35 mouse cellular contexts compared by ENCODE assay signal in genomic region chr12:104467372-104467771, GRCm38 (mm10). TPM values are rescaled to one million over a fixed set of nuclear protein-coding genes. Genes with fewer than 3 reads are reported as not detected.
DNase-seq lines count a peak whose midpoint lies in the region; ATAC-seq lines count a peak whose summit lies in the region.
"Had no signal": no experiment of that assay in that cellular context is flagged by ENCODE, and none has a peak within 500 bp of the region (broad histone marks: within the 10 kb centered on the region; RNA-seq: fewer than 3 reads in every experiment).

No protein-coding gene starts in this region.

- H3K36me3 ChIP-seq in kidney, embryonic 15.5 days: no peaks in the 10 kb centered on the region
- no peaks in the 10 kb centered on the region for H3K36me3 ChIP-seq in embryonic facial prominence, embryonic 12.5 days
- H3K36me3 ChIP-seq in intestine, embryonic 16.5 days (ENCODE audit: control insufficient read depth, insufficient read depth, low read length): no peaks in the 10 kb centered on the region
- no peaks in the 10 kb centered on the region for H3K36me3 ChIP-seq in limb, embryonic 12.5 days
- H3K36me3 ChIP-seq in midbrain, embryonic 14.5 days (ENCODE audit: control insufficient read depth, insufficient read depth, low read length): no peaks in the 10 kb centered on the region
- H3K36me3 ChIP-seq: forebrain, embryonic 10.5 days; heart, embryonic 12.5 days; hindbrain, embryonic 10.5 days; hindbrain, embryonic 15.5 days; limb, embryonic 15.5 days; liver, embryonic 15.5 days had no signal

- 20% methylated on average over 6 of the region's 6 CpGs for WGBS in kidney, embryonic 15.5 days
- WGBS in embryonic facial prominence, embryonic 12.5 days: 29% methylated on average over 6 of the region's 6 CpGs
- WGBS in intestine, embryonic 16.5 days: 32% methylated on average over 6 of the region's 6 CpGs
- 14% methylated on average over 6 of the region's 6 CpGs for WGBS in limb, embryonic 12.5 days
- WGBS in midbrain, embryonic 14.5 days: 28% methylated on average over 6 of the region's 6 CpGs

- H3K27ac ChIP-seq in kidney, embryonic 15.5 days: no peak overlapping the region
- H3K27ac ChIP-seq in embryonic facial prominence, embryonic 12.5 days: no peak overlapping the region
- H3K27ac ChIP-seq in intestine, embryonic 16.5 days (ENCODE audit: low read length): no peak overlapping the region
- H3K27ac ChIP-seq in limb, embryonic 12.5 days: no peak overlapping the region
- no peak overlapping the region for H3K27ac ChIP-seq in midbrain, embryonic 14.5 days (replicated peaks; ENCODE audit: low read depth, low read length)
- H3K27ac ChIP-seq: forebrain, embryonic 10.5 days; heart, adult 2 months; hindbrain, embryonic 10.5 days; hindbrain, embryonic 15.5 days; limb, embryonic 15.5 days; liver, embryonic 15.5 days; stomach, postnatal 0 days had no signal

- H3K4me2 ChIP-seq in kidney, embryonic 15.5 days: no peak overlapping the region
- peak overlapping the region; percentile 92 for H3K4me2 ChIP-seq in embryonic facial prominence, embryonic 12.5 days (replicated peaks)
- no peak overlapping the region for H3K4me2 ChIP-seq in intestine, embryonic 16.5 days (ENCODE audit: low read depth, low read length)
- H3K4me2 ChIP-seq in limb, embryonic 12.5 days: peak overlapping the region; percentile 30
- no peak overlapping the region for H3K4me2 ChIP-seq in midbrain, embryonic 14.5 days (ENCODE audit: low read length)
- H3K4me2 ChIP-seq: heart, embryonic 12.5 days; hindbrain, embryonic 15.5 days; limb, embryonic 15.5 days; liver, embryonic 15.5 days; lung, embryonic 14.5 days had no signal

- H3K9me3 ChIP-seq in kidney, embryonic 15.5 days (replicated peaks): no peaks in the 10 kb centered on the region
- H3K9me3 ChIP-seq in embryonic facial prominence, embryonic 12.5 days: no peaks in the 10 kb centered on the region
- no peaks in the 10 kb centered on the region for H3K9me3 ChIP-seq in intestine, embryonic 16.5 days (ENCODE audit: control insufficient read depth, low read length)
- H3K9me3 ChIP-seq in limb, embryonic 12.5 days: no peaks in the 10 kb centered on the region; the same call in 1 of the 2 replicates
- H3K9me3 ChIP-seq in midbrain, embryonic 14.5 days (ENCODE audit: control insufficient read depth, low read length): no peaks in the 10 kb centered on the region
- H3K9me3 ChIP-seq: forebrain, embryonic 10.5 days; heart, embryonic 12.5 days; hindbrain, embryonic 10.5 days; hindbrain, embryonic 15.5 days; limb, embryonic 15.5 days; liver, embryonic 15.5 days had no signal

- no peak overlapping the region for H3K4me3 ChIP-seq in kidney, embryonic 15.5 days (replicated peaks)
- peak overlapping the region; percentile 8 for H3K4me3 ChIP-seq in embryonic facial prominence, embryonic 12.5 days
- no peak overlapping the region for H3K4me3 ChIP-seq in intestine, embryonic 16.5 days (ENCODE audit: low read length)
- no peak overlapping the region for H3K4me3 ChIP-seq in limb, embryonic 12.5 days (replicated peaks)
- H3K4me3 ChIP-seq in midbrain, embryonic 14.5 days (replicated peaks; ENCODE audit: low read depth, low read length): no peak overlapping the region
- H3K4me3 ChIP-seq: forebrain, embryonic 10.5 days; heart, adult 2 months; heart, embryonic 12.5 days; hindbrain, embryonic 10.5 days; hindbrain, embryonic 15.5 days; limb, embryonic 15.5 days; liver, embryonic 15.5 days had no signal

- peaks cover 24% of the 10 kb centered on the region for H3K4me1 ChIP-seq in kidney, embryonic 15.5 days
- H3K4me1 ChIP-seq in embryonic facial prominence, embryonic 12.5 days: peaks cover 24% of the 10 kb centered on the region
- H3K4me1 ChIP-seq in intestine, embryonic 16.5 days (ENCODE audit: control insufficient read depth, insufficient read depth, low read length): peaks cover 14% of the 10 kb centered on the region
- peaks cover 41% of the 10 kb centered on the region for H3K4me1 ChIP-seq in limb, embryonic 12.5 days (replicated peaks)
- H3K4me1 ChIP-seq in midbrain, embryonic 14.5 days (ENCODE audit: control insufficient read depth, insufficient read depth, low read length): peaks cover 12% of the 10 kb centered on the region

- 0 out of 2 replicates have a peak, but pooled peaks have one; percentile 19 for ATAC-seq in kidney, embryonic 15.5 days (replicated peaks; ENCODE audit: low FRiP score)
- no peak for ATAC-seq in embryonic facial prominence, embryonic 12.5 days (ENCODE audit: insufficient number of reproducible peaks, insufficient read depth, low FRiP score, low TSS enrichment)
- peak; percentile 76 for ATAC-seq in intestine, embryonic 16.5 days
- ATAC-seq in limb, embryonic 12.5 days (ENCODE audit: insufficient number of reproducible peaks, insufficient read depth, low FRiP score, low TSS enrichment, low read depth): no peak
- ATAC-seq in midbrain, embryonic 14.5 days (ENCODE audit: low FRiP score, low TSS enrichment): no peak
- ATAC-seq: CD4-positive, CD25-positive, alpha-beta regulatory T cell, adult 4 months; forebrain, postnatal 0 days; inflammation-experienced regulatory T-cells, adult 6 months; midbrain, embryonic 16.5 days had no signal

- DNase-seq in kidney, postnatal 10 days: no peak
- DNase-seq in midbrain, embryonic 14.5 days: no peak
- no peak for DNase-seq in heart, postnatal 14 days
- DNase-seq: adrenal gland, postnatal 25 days; cerebellum, adult 11-12 months; cerebellum, postnatal 10 days; forebrain, postnatal 0 days; heart, adult 2 months; kidney, postnatal 4 days; layer of hippocampus, postnatal 36 days; lung, embryonic 14.5 days; lung, postnatal 14 days; right cerebral cortex, adult 18-20 months; right cerebral cortex, postnatal 4 days; thymus, adult 18-20 months; thymus, postnatal 25 days had no signal

- intact Hi-C loops in heart, postnatal 14 days (cut with DNase I): no loop called here

- no peak overlapping the region for H3K9ac ChIP-seq in kidney, embryonic 15.5 days
- H3K9ac ChIP-seq in embryonic facial prominence, embryonic 12.5 days: no peak overlapping the region
- no peak overlapping the region for H3K9ac ChIP-seq in intestine, embryonic 16.5 days (ENCODE audit: low read depth, low read length)
- H3K9ac ChIP-seq in limb, embryonic 12.5 days (replicated peaks): no peak overlapping the region
- H3K9ac ChIP-seq in midbrain, embryonic 14.5 days (replicated peaks; ENCODE audit: low read length): no peak overlapping the region
- H3K9ac ChIP-seq: forebrain, postnatal 0 days; heart, embryonic 12.5 days; hindbrain, embryonic 15.5 days; limb, embryonic 15.5 days; liver, embryonic 15.5 days; lung, embryonic 14.5 days had no signal

- peaks cover 75% of the 10 kb centered on the region for H3K27me3 ChIP-seq in kidney, embryonic 15.5 days
- peaks cover 35% of the 10 kb centered on the region for H3K27me3 ChIP-seq in embryonic facial prominence, embryonic 12.5 days
- H3K27me3 ChIP-seq in intestine, embryonic 16.5 days (replicated peaks; ENCODE audit: control insufficient read depth, insufficient read depth, low read length): peaks cover 31% of the 10 kb centered on the region
- peaks cover 70% of the 10 kb centered on the region for H3K27me3 ChIP-seq in limb, embryonic 12.5 days
- H3K27me3 ChIP-seq in midbrain, embryonic 14.5 days (ENCODE audit: control insufficient read depth, insufficient read depth, low read length): peaks cover 68% of the 10 kb centered on the region

RNA-seq across cellular contexts. Expression of gene Gsc, which starts 5.8 kb away (rescaled TPM):
- polyA plus RNA-seq in kidney, embryonic 15.5 days (2015; fragmentation: Nextera tagmentation; extraction: Ambion mirVana): 0.17 TPM in 1 of 2 replicates, not detected in the other
- polyA plus RNA-seq in embryonic facial prominence, embryonic 12.5 days (2016; fragmentation: Nextera tagmentation; extraction: Ambion mirVana): 47.2 and 64.8 TPM in 2 replicates
- polyA plus RNA-seq in intestine, embryonic 16.5 days (2015; fragmentation: Nextera tagmentation; extraction: Ambion mirVana): 0.23 and 0.24 TPM in 2 replicates
- 29.0 and 32.3 TPM in 2 replicates for polyA plus RNA-seq in limb, embryonic 12.5 days (2016; fragmentation: Nextera tagmentation; extraction: Ambion mirVana)
- polyA plus RNA-seq in midbrain, embryonic 14.5 days (2014; fragmentation: Nextera tagmentation; extraction: Ambion mirVana): not detected in 2 replicates
- total RNA-seq in heart, postnatal 14 days (2021): not detected
- total RNA-seq: adrenal gland, postnatal 25 days; common myeloid progenitor, adult 5-6 weeks; gastrocnemius, adult 8-10 months; heart, adult 2 months; layer of hippocampus, postnatal 36 days; left cerebral cortex, postnatal 10 days; neutrophil, adult 5-6 weeks had no signal
- polyA plus RNA-seq: CD4-positive, CD25-positive, alpha-beta regulatory T cell, adult 4 months; forebrain, postnatal 0 days; heart, postnatal 0 days; inflammation-experienced regulatory T-cells, adult 6 months; liver, embryonic 15.5 days; lung, embryonic 14.5 days had no signal

Comparison
In these comparisons a context has a peak if more than half of its experiments do, and no peak if none do; other contexts are left out.
1. ATAC-seq: peak in kidney, embryonic 15.5 days (single experiment) and intestine, embryonic 16.5 days (single experiment); none in embryonic facial prominence, embryonic 12.5 days (single experiment), limb, embryonic 12.5 days (single experiment) and midbrain, embryonic 14.5 days (single experiment).
2. H3K4me2 ChIP-seq: peak in embryonic facial prominence, embryonic 12.5 days (single experiment) and limb, embryonic 12.5 days (single experiment); none in kidney, embryonic 15.5 days (single experiment), intestine, embryonic 16.5 days (single experiment) and midbrain, embryonic 14.5 days (single experiment).
3. RNA of gene Gsc, which starts 5.8 kb away (polyA plus RNA-seq): 47.2 to 64.8 TPM in embryonic facial prominence, embryonic 12.5 days and 29.0 to 32.3 TPM in limb, embryonic 12.5 days; 0.23 to 0.24 TPM in intestine, embryonic 16.5 days, not detected in midbrain, embryonic 14.5 days and 0.17 TPM in kidney, embryonic 15.5 days; every median in the first group is over 10 times any median in the second.